Mouse (Mus musculus) megakaryocyte, embryonic 14.5 days (primary cell): ENCODE measurements around the gene BC051665.

Source experiments
- FLI1 ChIP-seq: IDR thresholded peaks from 2 replicates; pipeline ENCODE4 v1.6.1; 2012; ENCODE audit warnings: low read length, inconsistent platforms, mixed read lengths
- GATA1 ChIP-seq: IDR thresholded peaks from 3 replicates; pipeline ENCODE4 v1.6.1; 2012; ENCODE audit warnings: mixed read lengths, low read length, inconsistent platforms, borderline replicate concordance

DNA sequence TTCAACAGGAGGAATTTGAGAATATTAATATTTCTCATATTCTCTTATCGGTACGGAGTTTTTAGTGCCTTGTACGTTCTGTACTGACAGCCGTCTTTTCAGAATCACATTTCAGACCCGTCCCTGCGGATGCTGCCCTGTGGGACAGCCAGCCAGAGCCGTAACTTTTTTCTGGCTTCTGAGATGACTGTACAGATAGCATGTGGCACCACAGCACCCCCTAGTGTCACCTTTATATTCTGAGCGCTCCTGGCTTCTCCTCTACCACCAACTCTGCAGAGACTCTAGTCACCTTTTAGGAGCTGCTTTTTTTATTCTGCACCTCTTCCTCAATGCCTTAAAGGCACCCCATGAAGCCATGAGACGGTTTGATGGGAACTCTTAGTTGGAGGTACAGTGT, 47.7 kb downstream of the BC051665 start:
- no peak for TF ChIP-seq GATA1
- TF ChIP-seq FLI1 = no peak
